Mouse (Mus musculus): Measurements from ENCODE around the gene Naa38.

Gene Naa38

DNA sequence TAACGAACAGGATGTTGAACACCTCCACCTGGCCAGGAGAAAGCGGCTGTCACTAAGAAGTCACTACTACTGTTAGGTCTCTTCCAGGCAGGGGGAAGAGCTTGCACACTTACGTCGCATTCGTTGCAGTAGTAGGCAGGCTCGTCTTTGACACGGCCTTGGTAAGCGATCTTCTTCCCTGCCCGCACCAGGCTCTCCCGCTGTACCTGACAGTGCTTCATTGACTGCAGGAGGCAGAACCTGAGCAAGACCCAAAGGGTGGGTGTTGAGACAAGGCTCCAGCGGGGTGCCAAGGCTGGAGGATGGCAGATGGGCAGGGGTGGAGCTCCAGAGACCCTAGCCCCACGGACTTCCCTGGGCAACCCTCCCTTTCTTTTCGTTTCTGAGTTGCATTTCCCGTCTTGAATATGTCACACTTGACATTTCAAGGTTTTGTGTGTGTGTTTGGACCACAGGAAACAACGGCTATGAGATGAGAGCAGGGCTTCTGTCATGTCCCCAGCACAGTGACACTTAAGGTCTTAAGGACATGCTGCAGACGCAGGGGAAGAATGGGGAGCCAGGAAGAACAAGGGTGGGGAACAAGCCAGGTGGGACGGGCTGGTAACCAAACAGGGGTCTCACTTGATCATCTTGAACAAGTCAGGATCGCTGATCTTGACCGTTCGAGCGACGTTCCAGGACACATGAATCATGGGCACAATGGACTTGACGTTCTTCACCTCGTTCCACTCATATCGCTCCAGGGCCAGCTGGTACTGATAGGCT is 5.0 kb downstream of the Naa38 start:
- no peak for DNase-seq (ENCODE audit: low spot score)

DNA sequence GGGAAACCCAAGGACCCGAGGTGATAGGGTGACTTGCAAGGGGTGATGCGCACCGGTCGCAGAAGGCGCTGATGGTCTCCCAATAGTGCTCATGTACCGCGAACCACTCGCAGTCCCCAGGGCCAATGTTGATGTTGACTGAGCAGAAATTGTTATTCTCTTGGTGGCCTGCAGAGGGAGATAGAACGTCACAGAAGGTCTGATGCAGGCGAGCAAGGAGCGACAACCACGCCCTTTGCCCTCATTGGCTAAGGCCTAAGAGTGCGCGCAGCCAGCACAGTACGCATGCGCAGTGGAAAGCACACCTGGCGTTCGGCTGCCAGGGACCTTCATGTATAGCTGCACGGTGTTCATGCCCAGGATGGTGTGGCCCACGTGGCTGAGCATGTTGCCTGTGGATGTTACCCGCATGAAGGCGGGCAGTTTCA is 5.9 kb downstream of the Naa38 start:
- peak; percentile 84 for DNase-seq (ENCODE audit: low spot score)

DNA sequence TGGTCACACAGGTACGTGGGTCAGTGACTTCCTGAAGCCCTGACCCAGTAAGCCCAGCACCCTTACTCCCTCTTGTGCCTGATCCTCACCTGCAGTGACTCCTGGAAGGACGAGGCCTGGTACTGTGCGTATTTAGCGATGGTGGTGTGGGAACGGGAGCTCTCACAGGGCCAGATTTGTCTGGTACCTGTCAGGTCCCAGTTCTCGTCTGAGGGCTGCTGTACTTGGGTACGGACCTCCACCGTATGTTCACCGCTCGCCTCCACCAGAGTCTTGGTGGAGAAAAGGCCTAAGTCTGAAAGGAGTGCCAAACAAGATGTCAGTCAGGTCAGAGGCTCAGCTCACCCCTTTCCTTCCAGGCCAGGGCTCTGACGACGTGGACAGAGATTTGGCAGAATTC is 6.7 kb downstream of the Naa38 start:
- DNase-seq (ENCODE audit: low spot score): no peak

DNA sequence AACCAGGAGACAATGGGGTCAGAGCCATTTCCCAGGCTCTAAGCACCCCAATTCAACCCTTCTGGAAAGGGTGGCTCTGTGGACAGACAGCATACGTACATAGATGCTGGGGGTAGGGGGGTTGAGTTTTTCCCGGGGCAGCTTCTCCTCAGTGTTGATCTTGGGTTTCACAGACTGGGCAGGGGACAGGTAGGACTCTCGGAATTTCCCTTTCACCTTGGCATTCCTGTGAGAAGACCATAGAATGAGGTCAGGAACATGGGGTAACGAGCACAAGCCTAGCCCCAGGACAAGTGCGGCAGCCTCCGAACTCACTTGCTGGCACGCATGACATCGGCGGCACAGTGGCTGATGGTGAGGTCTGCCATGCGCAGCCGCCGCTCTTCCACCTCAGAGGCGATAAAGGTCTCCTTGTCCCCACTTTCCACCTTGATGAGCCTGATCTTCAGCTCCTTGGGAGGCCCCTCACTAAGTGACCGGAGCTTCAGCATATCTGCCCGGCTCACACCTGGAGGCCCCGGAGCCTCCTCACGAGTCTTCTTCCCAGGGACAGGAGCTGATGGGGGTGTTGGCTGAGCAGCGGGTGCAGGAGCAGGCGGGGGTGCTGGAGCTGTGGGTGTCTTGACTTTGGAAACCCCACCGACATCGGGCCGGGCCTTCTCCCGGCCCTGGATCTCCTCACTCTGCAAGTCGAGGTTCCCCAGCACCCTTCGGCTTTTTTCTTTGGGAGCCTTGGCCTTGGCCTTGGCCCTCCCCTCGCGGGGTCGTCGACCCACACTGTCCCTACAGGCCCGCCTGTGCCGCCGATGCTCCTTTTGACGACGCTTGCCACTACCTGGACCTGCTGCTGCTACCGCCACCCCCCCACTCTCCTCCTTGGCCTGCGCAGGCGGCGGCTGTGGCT is 8.7 kb downstream of the Naa38 start:
- peak; percentile 36 for DNase-seq (ENCODE audit: low spot score)

DNA sequence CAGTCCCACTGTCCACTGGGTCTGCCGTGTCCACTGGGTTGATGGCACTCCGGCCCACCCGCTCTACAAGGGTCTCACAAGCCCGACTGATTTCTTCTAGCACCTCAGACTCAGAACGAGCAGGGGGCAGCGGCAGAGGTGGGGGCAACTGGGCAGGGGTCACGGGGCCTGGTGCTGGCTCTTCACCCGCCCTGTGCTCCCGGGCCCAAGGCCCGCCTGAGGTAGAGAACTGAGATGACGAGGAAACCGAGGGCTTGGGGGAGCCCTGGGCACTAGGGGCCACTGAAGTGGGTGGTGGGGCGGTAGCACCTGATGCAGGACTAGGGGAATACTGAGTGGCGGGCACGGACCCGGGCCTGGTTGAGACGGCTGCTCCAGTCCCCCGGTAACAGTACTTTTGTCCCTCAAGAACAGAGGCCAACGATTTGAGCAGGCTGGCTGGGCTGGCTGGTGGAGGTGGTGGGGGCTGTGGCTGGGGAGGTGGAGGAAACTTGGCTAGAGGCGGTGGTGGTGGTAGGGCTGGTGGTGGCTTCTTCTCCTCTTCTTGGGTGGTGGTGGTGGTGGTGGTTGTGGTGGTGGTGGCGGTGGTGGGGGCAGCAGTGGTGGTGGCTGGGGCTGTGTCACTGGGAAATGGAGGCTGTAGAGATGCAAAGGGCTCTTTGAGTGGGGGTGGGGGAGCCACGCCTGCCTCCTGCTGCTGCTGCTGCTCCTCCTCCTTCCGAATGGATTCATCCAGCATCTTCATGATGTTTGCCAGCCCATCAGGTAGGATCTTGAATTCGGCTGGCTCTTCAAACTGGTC is 9.5 kb downstream of the Naa38 start:
- no peak for DNase-seq (ENCODE audit: low spot score)

DNA sequence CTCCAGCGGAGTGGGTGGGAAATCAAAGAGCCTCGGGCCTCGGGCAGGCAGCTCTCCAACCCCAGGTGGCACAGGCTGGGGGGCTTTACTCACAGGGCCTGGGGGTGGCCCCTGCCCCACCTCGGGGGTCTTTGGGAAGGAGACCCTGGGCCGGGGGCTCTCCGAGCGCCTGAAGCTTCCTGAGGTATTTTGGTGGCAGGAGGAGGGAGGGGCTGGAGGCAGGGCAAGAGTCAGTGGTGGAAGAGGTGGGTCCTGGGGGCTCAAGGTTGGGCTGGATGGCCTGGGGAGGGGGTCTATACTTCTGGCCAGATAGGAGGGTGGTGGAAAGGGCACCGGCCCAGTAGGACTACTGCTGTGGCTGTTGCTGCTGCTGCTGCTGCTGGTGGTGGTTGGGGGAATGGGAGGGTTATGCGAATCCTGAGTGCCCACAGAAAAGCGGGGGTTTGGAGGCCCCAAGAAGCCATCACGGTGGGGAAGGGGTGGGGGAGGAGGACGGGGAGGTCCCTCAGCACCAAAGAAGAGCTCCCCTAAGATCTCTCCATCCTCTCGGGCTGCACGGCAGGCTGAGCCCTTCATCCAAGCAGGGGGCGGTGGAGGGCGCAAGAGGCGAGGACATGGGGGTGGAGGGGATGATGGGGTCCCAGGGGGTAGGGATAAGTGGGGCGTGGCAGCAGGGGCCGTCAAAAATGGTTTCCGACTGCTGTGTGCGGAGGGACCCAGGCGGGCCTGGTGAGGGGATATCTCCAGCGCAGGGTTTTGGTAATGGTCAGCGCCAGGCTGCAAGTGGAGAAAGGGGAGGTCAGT is 10.3 kb downstream of the Naa38 start:
- DNase-seq (ENCODE audit: low spot score): no peak

DNA sequence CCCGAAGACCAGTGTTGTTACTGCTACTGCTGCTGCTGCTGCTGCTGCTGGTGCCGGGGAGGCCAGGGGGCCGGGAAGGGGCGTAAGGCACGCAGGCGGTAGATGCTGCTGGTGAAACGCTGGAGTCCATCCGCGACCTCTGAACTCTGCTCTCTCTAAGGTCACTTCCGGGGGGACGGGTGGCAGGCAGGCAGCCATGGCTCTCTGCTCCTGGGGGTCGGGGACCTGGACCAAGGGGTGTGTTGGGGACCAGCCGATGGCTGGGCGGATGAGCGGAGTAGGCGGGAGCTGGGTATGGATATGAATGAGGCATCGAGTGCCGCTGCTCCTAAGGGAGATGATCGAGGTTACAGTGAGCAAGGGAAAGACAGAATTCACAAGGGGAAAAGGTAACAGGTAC is 11.0 kb downstream of the Naa38 start:
- peak; percentile 16 for DNase-seq (ENCODE audit: low spot score)

DNA sequence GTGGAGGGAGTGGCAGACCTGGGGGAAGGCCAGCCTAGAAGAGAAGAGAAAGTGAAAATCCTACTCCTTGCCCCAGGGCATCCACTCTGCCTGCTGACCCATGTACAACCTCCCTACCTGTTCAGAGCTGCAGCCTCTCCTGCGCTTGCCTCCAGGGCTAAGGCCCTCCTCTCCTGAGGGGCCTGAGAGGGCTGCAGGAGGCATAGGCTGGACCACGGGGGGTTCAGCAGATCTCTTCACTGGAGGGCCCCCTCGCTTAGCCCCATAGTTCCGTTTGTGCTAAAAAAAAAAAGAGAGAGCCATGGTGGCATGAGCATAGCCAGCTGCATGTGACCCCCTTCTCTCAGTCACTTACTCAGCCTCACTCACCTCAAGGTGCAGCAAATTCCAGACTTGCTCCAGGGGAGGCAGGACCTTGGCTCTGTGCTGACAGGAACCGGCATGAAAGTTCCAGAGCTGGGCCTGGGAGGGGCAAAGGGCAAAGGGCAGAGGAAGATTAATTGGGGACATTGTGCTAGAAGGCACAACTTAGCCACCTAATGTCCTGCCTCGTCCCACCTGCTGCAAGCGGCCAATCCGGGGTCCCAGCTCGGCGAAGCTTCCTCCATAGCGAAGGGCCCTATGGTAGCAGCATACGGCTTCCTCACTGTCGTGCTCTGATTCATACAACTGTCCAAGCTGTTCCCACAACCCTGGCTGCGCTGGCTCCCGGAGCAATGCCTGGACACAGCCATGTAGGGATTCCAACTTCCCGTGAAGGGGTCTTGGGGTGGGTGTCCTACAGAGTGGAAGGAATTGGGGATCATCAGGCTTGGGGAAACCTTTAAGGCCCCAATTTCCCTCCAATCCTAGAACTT is 11.8 kb downstream of the Naa38 start:
- no peak for DNase-seq (ENCODE audit: low spot score)

DNA sequence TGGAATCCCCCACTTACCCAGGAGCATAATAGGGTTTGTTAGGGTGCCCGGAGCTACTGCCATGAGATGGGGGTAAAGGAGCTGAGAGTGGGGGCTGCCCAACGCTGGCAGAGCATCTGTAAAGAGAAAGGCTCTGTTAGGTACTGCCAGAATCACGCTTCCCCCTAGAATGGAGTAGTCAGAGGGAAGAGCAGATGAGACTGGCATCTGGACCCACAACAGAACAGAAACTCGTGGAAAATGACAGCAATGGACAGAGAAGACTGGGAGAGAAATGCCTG is 12.4 kb downstream of the Naa38 start:
- DNase-seq (ENCODE audit: low spot score): no peak

DNA sequence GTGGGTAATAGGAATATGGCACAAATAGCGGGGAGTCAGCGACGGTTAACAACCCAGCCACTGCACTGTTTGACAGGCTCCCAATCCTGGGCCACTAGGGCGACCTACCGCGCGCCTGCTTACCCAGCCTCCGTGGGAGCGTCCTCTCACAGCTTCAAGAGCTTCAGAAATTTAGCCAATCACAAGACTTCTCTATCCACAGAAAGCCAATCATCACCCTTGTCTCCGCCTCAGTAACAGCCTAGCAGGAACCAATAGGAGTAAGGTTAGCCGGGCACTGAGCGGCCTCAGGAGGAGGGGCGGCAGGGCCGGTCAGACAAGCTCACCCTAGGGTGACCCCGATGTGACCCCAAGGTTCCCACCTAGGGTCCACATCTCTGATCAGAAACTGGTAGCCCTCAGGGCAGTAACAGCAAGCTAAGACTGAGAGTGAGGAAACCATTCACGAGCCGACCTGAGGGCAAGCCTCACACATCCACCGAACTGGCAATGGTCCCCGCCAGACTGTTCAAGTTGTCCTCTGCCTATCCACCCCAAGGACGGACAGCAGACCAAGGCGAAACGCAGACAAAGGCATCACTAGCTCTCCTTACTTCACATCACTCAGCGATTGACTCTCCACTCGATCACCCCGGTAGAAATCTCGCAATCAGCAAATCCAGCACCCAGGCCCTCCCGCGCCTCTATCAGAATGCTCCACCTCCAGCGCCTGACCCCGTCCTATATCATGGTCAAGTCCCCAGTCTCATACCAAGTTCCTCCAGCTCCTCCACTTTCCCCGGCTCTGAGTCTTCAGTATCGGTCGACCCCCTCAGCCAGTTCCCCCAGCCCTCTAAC is 13.5 kb downstream of the Naa38 start:
- peak; percentile 85 for DNase-seq (ENCODE audit: low spot score)

DNA sequence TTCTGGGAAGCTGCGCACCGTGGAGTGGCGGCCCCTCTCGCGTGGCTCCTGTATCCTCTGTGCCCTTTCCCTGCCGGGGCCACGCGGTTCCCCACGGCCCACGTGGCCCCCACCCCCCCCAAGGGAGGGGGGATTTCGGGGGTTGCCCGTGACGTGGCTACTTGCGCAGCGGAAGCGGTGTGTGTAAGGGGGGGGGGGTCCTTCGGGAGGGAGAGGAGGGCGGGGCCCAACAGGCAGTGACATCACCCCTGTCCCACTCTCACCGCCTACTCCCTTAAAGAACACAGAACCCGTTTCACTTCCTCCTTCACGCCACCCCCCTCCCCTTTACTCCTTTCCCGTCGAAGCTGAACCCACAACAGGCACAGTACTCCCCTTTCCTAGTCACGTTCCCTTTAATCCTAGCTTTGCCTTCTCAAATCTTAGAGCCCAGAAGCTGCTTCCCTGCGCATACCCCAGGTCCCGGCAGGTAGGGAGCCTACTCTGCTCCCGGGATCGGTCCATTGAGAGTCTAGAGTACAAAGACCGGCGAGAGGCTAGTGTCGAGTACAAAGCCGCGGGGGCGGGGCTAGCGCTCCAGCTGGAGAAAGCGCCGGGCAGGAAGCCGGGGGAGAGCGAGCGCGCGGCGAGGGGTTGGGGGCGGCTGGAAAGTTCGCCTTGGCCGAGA is 14.2 kb downstream of the Naa38 start:
- DNase-seq (ENCODE audit: low spot score): peak; percentile 87

DNA sequence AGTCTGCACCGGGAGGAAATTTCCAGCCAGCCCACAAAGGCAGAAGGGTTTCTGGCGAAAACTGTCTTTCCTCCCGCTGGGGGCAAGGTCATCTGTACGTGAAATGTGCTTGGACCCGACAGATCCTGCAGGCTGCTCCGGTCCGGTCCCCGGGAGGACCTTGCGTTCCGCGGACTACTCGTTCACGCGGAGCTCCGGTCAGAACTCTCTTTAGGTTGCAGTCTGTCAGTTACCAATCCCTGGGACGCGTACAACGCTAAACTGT is 14.7 kb downstream of the Naa38 start:
- no peak for DNase-seq (ENCODE audit: low spot score)

DNA sequence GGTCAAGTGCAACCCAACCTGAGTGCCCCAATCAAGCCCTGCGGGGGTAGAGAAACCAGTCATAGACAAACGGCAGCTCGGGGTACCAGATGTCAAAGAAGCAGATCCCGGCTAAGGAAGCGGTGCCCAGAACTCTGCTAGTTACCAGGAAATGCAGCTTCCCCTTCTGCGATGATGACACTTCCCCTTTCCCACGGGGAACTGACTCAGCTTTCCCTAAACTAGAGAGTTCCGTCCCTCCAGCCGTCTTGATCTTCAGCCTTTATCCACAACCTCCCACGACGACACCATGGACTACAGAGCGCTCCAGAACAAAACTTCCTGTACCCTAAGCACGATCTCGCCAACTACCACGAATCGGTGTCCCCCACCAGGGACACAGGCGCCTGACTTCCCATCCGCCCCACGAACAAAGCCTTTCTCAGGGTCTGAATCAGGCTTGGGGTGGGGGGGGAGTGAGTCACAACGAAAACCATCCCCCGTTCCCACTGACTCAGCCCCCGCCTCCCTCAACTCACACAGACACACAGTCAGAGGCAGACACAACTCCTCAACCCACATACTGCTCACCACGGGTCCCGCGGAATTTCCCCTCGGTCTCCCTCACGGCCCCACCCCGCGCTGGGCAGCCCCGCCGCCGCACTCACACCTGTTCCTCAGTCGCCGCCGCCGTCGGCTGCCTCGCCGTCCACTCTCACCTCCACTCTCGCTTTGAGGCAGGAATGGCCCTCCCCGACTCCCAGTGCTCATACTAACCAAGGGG is 15.2 kb downstream of the Naa38 start:
- no peak for DNase-seq (ENCODE audit: low spot score)

DNA sequence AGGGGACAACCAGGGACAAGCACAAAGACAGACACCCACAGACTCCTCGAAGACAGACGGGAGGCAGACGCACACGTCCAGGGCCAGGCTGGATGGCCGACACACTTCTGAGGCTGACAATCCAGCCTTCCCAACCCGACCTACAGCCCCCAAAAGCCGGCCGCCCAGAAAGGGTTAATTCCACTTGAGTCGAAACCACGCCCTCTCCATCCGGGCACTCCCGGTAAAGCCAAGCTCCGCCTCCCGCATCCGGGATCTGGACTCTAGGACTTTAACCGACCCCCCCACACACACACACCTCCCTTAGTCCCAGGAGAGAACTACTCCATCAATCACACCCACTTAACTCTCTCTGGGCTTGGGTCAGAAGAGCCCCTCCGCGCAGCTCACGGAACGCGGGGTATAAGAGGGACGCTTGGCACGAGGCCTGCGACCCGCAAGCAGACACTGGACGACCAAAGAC is 15.8 kb downstream of the Naa38 start:
- DNase-seq (ENCODE audit: low spot score): peak; percentile 95

DNA sequence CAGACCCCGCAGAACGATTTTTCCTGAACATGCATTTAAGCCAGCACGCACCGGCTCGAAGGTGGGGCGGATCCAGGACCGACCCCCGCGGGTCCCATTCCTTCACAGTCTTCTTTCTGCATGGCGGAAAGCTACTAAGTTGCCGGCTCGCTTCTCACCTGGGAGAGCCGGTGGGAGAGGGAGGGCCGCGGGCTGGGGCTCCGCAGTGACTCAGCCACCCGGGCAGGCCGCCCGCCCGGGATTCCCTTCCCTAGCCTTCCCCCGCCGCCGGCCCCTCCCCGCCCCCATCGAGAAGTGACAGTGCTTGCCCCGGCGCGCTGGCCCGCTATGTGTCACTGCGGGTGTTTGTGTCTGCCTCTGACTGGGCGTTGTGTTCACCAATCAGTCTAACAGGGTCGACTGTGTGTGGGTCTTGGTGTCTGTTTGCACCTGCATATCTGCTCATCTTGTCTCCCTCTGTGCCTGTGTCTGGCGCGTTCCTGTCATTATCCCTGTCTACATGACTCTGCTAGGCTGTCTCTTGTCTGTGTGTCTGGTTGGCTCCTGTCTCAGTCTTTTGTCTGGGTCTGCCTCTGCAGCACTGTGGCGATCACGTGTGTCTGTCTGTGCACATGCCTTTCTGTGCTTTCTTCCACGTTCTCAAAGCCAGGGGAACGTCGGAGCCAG is 16.4 kb downstream of the Naa38 start:
- peak; percentile 79 for DNase-seq (ENCODE audit: low spot score)

DNA sequence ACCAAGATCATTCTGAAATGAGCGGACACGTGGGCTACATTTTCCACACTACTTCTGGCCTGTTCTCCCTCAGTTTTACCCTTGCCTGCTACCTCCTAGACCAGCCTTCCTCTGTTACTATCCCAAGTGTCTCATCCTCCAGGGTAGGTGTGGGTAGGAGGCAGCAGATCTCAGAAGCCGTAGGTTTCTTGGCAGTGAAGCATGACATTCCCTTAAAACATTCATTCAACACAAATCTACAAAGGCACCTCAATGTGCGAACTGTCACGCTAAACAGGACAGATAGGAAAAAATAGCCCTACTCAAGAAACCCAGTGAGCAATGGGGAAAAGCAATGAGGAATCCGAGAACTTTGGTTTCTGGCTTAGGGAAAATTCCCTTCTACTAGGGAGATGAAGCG is 17.3 kb downstream of the Naa38 start:
- DNase-seq (ENCODE audit: low spot score): no peak

DNA sequence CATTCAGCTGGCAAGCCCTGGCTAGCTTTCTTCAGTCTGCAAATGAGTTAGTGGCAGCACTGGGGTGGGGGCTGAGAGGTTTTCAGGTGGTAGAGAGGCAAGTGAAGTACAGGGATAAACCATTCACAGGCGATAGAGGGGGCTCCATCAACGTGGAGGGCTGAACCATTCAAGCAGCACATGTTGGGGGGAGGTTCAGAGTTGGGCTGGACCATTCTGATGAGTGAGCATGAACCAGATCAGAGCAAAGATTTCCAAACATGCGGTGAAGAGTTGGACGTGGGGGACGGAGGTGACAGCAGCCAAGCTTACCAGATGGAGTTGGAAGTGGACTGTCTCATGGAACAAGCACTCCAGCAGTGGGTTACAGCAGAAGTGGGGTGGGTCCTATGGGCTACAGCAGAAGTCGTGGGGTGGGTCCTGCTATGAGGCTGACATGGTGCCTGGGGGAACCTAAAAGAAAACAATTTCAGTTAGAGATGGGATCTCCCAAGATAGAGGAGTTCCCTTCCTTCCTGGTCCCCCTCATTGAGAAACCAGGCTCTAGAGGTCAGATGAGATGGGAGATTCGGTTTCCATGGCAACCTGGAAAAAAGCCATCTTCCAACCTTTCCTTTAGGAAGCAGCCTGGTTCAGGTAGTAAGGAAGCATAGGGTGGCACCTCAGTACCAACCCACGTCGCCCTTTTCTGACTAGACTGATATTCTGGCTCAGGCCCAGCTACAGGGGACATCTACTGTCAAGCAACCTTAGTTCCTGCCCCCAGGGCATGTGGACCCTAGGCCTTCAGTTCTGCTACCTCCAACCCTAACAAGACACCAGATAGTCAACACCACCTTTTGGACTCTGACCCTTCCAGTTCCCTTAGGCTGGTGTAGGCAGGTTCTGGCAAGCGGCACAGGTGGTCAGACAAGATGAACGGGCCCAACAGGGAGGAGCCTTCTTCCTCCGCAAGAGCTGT is 18.2 kb downstream of the Naa38 start, which contains the start of gene Kdm6b:
TSS of gene Kdm6b (minus strand) at position 455 of the 961 bp plus-strand sequence.
- DNase-seq (ENCODE audit: low spot score): peak; percentile 14

All from testis, postnatal 14 days (tissue).